Mouse (Mus musculus) small intestine, adult 2 months (tissue): ENCODE data around the gene Aatk. TPM values are rescaled to one million over a fixed set of nuclear protein-coding genes. Genes with fewer than 3 reads are reported as not detected.

Experiments used
- H3K27ac ChIP-seq: fragments of 200-500 bp; 2 replicates; pipeline ENCODE4 v1.5.1; 2012; ENCODE audit warnings: low read depth, low read length, control low read depth, inconsistent platforms; ENCODE audit not compliant: insufficient read depth
- H3K27me3 ChIP-seq: fragments of 200-500 bp; 2 replicates; pipeline ENCODE4 v1.6.1; 2012; ENCODE audit warnings: mild to moderate bottlenecking, moderate library complexity, low read length, inconsistent platforms; ENCODE audit not compliant: control insufficient read depth, insufficient read depth
- H3K36me3 ChIP-seq: fragments of 200-500 bp; 2 replicates; pipeline ENCODE4 v1.6.1; 2012; ENCODE audit warnings: mild to moderate bottlenecking, low read length, control low read depth, inconsistent platforms; ENCODE audit not compliant: control insufficient read depth, insufficient read depth
- H3K4me1 ChIP-seq: fragments of 200-500 bp; 2 replicates; pipeline ENCODE4 v1.6.1; 2012; ENCODE audit warnings: low read length, inconsistent platforms, mixed read lengths; ENCODE audit not compliant: control insufficient read depth, insufficient read depth, insufficient read length
- H3K4me3 ChIP-seq: fragments of 200-500 bp; 2 replicates; pipeline ENCODE4 v1.5.1; 2012; ENCODE audit warnings: low read depth, mild to moderate bottlenecking, control low read depth, inconsistent platforms, low read length, moderate library complexity
- CTCF ChIP-seq: fragments of 200-500 bp; IDR thresholded peaks from 2 replicates; pipeline ENCODE4 v1.5.1; 2012; ENCODE audit warnings: low read depth, mild to moderate bottlenecking, control low read depth, inconsistent platforms, low read length, moderate library complexity, mixed read lengths; ENCODE audit not compliant: insufficient replicate concordance, insufficient read length; ENCODE audit errors: extremely low read depth
- POLR2A ChIP-seq: fragments of 200-500 bp; IDR thresholded peaks from 2 replicates; pipeline ENCODE4 v1.6.1; 2012; ENCODE audit warnings: low read depth, mild to moderate bottlenecking, control low read depth, inconsistent platforms, low read length, moderate library complexity
- WGBS: fragments of 180-500 bp; shearing (Covaris S2); methylation state at CpG from one replicate; pipeline ENCODE4 v1.1.7; 2018; 5-methylcytosine and 5-hydroxymethylcytosine counted together
- polyA plus RNA-seq: library from polyadenylated mRNA; depleted of rRNA; stranded (reverse); fragments of >200 nt; gene quantifications from 2 replicates; pipeline ENCODE4 v1.2.3, GENCODE M21; 2012

The Aatk gene
- polyA plus RNA-seq, 1 experiment = 6.0 TPM

- 23% methylated on average over 8 of the region's 8 CpGs for WGBS
- H3K36me3 ChIP-seq = no peaks in the 10 kb centered on the region
These were observed 14.9 kb downstream of the Aatk start for GRCm38 (mm10) chr11:120032052-120032451.

GRCm38 (mm10) chr11:120030145-120030901 lies 16.6 kb downstream of the Aatk start:
- H3K4me1 ChIP-seq = peaks cover 12% of the 10 kb centered on the region
- H3K4me3 ChIP-seq = no peak overlapping the region
- H3K36me3 ChIP-seq = no peaks in the 10 kb centered on the region
- 29% methylated on average over 10 of the region's 10 CpGs for WGBS
- H3K27me3 ChIP-seq = no peaks in the 10 kb centered on the region
- TF ChIP-seq CTCF (peak; percentile 65; the same call in 1 of the 2 replicates), POLR2A (no peak)
- H3K27ac ChIP-seq = no peak overlapping the region

More at GRCm38 (mm10) chr11:120032052-120032451, 14.9 kb downstream of the Aatk start:
- no peaks in the 10 kb centered on the region for H3K27me3 ChIP-seq
- H3K4me1 ChIP-seq = peaks cover 12% of the 10 kb centered on the region
- no peak overlapping the region for H3K4me3 ChIP-seq
- TF ChIP-seq POLR2A (no peak), CTCF (no peak)
- no peak overlapping the region for H3K27ac ChIP-seq

- H3K4me1 ChIP-seq = peaks cover 12% of the 10 kb centered on the region
- no peaks in the 10 kb centered on the region for H3K36me3 ChIP-seq
- WGBS = 54% methylated on average over 9 of the region's 9 CpGs
- H3K27ac ChIP-seq = no peak overlapping the region
- H3K27me3 ChIP-seq = no peaks in the 10 kb centered on the region
- no peak for TF ChIP-seq CTCF
- no peak for TF ChIP-seq POLR2A
- H3K4me3 ChIP-seq = no peak overlapping the region
These were observed 17.4 kb downstream of the Aatk start for GRCm38 (mm10) chr11:120029431-120030144.

- Histone ChIP-seq H3K27me3 (no peaks in the 10 kb centered on the region), H3K4me1 (peaks cover 12% of the 10 kb centered on the region), H3K4me3 (no peak overlapping the region), H3K27ac (no peak overlapping the region), H3K36me3 (no peaks in the 10 kb centered on the region)
- TF ChIP-seq CTCF (no peak), POLR2A (no peak)
- WGBS = 40% methylated on average over 18 of the region's 18 CpGs
These were observed 18.5 kb downstream of the Aatk start for GRCm38 (mm10) chr11:120028319-120029092.

GRCm38 (mm10) chr11:120026941-120027340 lies 20.0 kb downstream of the Aatk start:
- no peak overlapping the region for H3K27ac ChIP-seq
- no peaks in the 10 kb centered on the region for H3K36me3 ChIP-seq
- H3K4me3 ChIP-seq = no peak overlapping the region
- peaks cover 6% of the 10 kb centered on the region for H3K27me3 ChIP-seq
- WGBS = 92% methylated on average over 3 of the region's 3 CpGs
- H3K4me1 ChIP-seq = peaks cover 12% of the 10 kb centered on the region
- TF ChIP-seq CTCF (no peak), POLR2A (no peak)

GRCm38 (mm10) chr11:120022841-120023240 lies 24.1 kb downstream of the Aatk start:
- Histone ChIP-seq H3K27ac (no peak overlapping the region), H3K36me3 (no peaks in the 10 kb centered on the region), H3K4me3 (no peak overlapping the region), H3K27me3 (peaks cover 6% of the 10 kb centered on the region), H3K4me1 (no peaks in the 10 kb centered on the region)
- TF ChIP-seq POLR2A (no peak), CTCF (no peak)
- WGBS = 59% methylated on average over 12 of the region's 12 CpGs

GRCm38 (mm10) chr11:120022216-120022615 lies 24.8 kb downstream of the Aatk start:
- TF ChIP-seq POLR2A = no peak
- no peak for TF ChIP-seq CTCF
- Histone ChIP-seq H3K36me3 (no peaks in the 10 kb centered on the region), H3K27me3 (peaks cover 6% of the 10 kb centered on the region), H3K4me1 (no peaks in the 10 kb centered on the region), H3K4me3 (no peak overlapping the region), H3K27ac (no peak overlapping the region)
- 73% methylated on average over 8 of the region's 8 CpGs for WGBS
